Mouse (Mus musculus) hindbrain, embryonic 16.5 days (tissue): ENCODE measurements around the gene Acot5. TPM values are rescaled to one million over a fixed set of nuclear protein-coding genes. Genes with fewer than 3 reads are reported as not detected.

ENCODE experiments used
- polyA plus RNA-seq: library from polyadenylated mRNA; unstranded; fragments of >200 nt; fragmentation: Nextera tagmentation; extraction: Ambion mirVana; gene quantifications from 2 replicates; pipeline ENCODE4 v1.2.1, GENCODE M21; 2015

Gene Acot5
- polyA plus RNA-seq, 1 experiment from 2014 or later: 0.63 TPM

Other genes starting within 250 kb of the Acot5 start
- 15.7 and 17.2 TPM in 2 replicates for gene Numb, start 147.4 kb upstream of the Acot5 start, polyA plus RNA-seq
- gene Riox1, start 118.7 kb upstream of the Acot5 start, polyA plus RNA-seq: 7.2 and 9.1 TPM in 2 replicates
- not detected in 2 replicates for gene Heatr4, start 84.5 kb upstream of the Acot5 start, polyA plus RNA-seq
- gene Acot2, start 81.5 kb upstream of the Acot5 start, polyA plus RNA-seq: 16.1 TPM in 2 replicates
- 98.1 and 112 TPM in 2 replicates for gene Acot1, start 59.8 kb upstream of the Acot5 start, polyA plus RNA-seq
- gene Acot4, start 30.9 kb upstream of the Acot5 start, polyA plus RNA-seq: 0.54 and 0.68 TPM in 2 replicates
- not detected in 2 replicates for gene Gm49366, start 30.4 kb upstream of the Acot5 start, polyA plus RNA-seq
- 1.1 and 1.4 TPM in 2 replicates for gene Acot3, start 17.2 kb upstream of the Acot5 start, polyA plus RNA-seq
- 1.3 and 1.5 TPM in 2 replicates for gene Acot6, start 31.3 kb downstream of the Acot5 start, polyA plus RNA-seq
- gene Dnal1, start 45.0 kb downstream of the Acot5 start, polyA plus RNA-seq: 7.6 and 7.7 TPM in 2 replicates
- 4.7 and 4.8 TPM in 2 replicates for gene Pnma1, start 79.2 kb downstream of the Acot5 start, polyA plus RNA-seq
- gene Elmsan1, start 149.6 kb downstream of the Acot5 start, polyA plus RNA-seq: 3.1 and 4.3 TPM in 2 replicates
- gene Ptgr2, start 215.9 kb downstream of the Acot5 start, polyA plus RNA-seq: 17.7 and 18.8 TPM in 2 replicates
- gene Zfp410, start 247.5 kb downstream of the Acot5 start, polyA plus RNA-seq: 61.2 and 64.3 TPM in 2 replicates